Mouse (Mus musculus): ENCODE measurements around the gene Cbarp.

GRCm38 (mm10) chr10:80144159-80144558, 3.5 kb upstream of the Cbarp start:
- no peak for TF ChIP-seq CTCF (IDR thresholded peaks at IDR 0.05; ENCODE audit: low read depth)
- TF ChIP-seq EP300 (IDR thresholded peaks at IDR 0.05; ENCODE audit: low read depth), result no peak
